Mouse (Mus musculus) cerebellum, adult 2 months (tissue): Measurements from ENCODE around the gene Hoxb3.

Source experiments
- CTCF ChIP-seq: fragments of 200-500 bp; IDR thresholded peaks from 2 replicates; pipeline ENCODE4 v1.5.1; 2011; ENCODE audit warnings: low read depth, mild to moderate bottlenecking, control low read depth, low read length, moderate library complexity, borderline replicate concordance; ENCODE audit not compliant: insufficient read depth
- POLR2A ChIP-seq: fragments of 200-500 bp; IDR thresholded peaks from 2 replicates; pipeline ENCODE4 v1.6.1; 2011; ENCODE audit warnings: low read length, control low read depth, borderline replicate concordance; ENCODE audit not compliant: insufficient read depth

- TF ChIP-seq POLR2A (no peak), CTCF (peak; percentile 64)
Measured at GRCm38 (mm10) chr11:96294245-96295091, 28.7 kb upstream of the Hoxb3 start.
